Mouse (Mus musculus) ovary, adult 18-20 months (tissue): ENCODE measurements around the gene Gclc.
A peak's percentile ranks its signal among the peaks of the same experiment; 100 is the strongest.

Experiments used
- DNase-seq: peaks from one replicate; pipeline ENCODE4 v3.0.0; 2022; ENCODE audit warnings: low spot score, mixed read lengths

The Gclc gene

DNA sequence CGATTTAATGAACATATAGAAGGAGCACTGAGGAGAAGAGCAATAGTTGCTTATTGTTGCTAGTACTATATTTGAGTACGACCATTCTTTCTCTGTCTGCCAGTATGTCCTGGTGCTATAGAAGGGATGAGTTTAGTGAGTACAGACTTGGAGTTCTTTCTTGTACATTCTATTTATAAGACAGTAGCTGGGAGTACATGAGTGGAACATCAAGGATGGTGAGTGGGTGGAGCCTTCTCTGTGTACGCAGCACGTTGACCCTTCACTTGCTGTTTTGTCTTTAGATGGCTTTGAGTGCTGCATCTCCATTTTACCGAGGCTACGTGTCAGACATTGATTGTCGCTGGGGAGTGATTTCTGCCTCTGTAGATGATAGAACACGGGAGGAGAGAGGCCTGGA, 31.1 kb downstream of the Gclc start:
- no peak for DNase-seq

DNA sequence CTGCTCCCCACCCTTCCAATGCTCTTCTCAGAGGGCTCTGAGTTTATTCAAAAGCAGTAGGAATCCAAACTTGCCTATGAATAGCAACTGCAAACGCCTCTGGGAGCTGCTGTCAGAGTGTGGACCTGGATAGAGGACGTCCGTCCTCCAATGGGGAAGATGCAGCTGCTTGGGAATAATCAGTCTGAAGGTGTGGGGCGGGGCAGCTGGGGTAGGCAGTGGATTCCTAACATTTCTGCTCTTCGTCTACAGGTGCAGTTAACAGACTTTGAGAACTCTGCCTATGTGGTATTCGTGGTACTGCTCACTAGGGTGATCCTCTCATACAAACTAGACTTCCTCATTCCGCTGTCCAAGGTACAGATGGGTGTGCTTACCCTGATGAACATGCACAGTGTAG, 33.6 kb downstream of the Gclc start:
- DNase-seq = no peak

DNA sequence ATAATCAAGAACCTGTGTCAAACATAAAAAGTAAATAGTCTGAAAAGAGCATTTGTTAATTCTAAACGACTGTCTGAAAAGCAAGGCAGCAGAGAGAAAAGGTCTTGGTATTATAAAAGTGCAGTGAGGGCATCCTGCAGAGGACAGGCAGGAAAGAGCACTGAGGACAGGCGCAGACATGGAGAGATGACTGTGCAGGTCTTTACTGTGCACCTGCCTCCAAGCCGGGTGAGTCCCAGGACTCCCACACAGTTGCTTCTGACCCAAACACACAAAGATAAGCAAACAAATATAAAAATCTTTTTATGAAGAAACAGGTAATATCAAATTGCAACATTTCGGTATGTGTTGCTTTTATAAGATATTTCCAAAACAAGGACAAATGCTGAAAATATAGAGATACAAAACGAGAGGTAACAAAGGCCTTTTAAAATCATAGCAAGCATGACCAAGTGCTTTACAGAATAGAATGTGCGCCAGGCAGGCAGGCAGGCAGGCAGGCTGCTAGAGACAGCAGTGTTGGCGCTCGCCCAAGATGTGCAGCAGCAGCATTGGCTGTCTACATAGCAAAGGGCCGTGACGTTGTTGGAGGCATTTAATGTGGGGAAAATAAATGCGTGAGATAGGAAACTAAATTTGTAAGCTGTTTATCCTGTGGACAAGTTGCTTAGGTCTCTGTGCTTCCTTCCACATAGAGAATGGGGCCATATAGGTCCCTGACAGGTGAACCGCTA, 35.4 kb downstream of the Gclc start:
- no peak for DNase-seq

DNA sequence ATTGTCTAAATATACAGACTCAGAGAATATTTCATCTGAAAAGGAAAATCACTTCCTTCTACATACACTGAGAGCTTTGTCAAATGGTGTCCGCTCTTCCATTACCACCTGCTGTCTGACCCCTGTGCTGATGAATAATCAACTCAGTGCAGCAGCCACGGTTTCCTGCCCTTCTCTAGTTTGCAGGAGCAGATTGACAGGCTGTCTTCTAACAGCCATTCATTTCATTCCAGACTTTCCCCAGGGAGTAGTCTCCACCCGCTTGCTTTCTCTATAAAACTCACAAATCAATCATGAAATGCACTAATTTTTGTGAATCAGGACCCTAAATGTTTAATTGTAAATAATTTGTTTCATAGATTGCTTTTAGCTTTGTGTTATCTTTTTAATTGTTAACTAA, 39.5 kb downstream of the Gclc start:
- DNase-seq = no peak

DNA sequence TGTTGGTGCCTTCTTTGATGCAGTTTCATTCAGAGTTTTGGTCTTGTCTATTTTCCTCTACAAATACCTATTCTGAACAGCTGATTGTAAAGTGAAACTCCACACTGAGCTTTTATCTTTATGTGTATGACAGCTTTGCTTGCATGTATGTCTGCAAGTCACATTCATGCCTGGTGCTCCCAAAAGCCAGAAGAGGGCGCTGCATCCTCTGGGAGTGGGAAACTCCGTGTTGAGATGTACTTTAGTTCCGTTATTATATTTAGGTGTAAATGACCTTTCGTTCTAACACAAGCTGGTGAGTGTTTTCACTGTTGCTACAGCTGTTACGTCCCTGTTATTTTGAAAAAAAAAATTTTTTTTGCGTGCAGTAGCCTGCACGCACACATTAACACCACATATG, 48.1 kb downstream of the Gclc start:
- DNase-seq = no peak

DNA sequence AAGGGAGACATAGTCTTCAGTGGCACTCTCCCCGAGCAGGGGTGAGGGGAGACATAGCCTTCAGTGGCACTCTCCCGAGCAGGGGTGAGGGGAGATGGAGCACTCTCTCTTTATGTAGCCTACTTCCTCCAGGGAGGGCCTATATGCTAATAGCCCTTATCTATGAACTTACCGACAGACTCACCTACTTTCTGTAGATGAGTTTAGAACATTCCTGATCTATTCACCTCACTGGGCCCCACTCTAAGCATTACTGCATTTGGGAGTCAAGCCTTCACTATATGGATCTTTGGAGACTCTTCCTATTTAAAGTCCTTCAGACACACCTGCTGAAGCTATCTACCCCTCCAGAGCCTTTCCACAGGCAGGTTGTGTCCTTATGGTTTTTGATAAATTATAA, 52.1 kb downstream of the Gclc start:
- DNase-seq = no peak

DNA sequence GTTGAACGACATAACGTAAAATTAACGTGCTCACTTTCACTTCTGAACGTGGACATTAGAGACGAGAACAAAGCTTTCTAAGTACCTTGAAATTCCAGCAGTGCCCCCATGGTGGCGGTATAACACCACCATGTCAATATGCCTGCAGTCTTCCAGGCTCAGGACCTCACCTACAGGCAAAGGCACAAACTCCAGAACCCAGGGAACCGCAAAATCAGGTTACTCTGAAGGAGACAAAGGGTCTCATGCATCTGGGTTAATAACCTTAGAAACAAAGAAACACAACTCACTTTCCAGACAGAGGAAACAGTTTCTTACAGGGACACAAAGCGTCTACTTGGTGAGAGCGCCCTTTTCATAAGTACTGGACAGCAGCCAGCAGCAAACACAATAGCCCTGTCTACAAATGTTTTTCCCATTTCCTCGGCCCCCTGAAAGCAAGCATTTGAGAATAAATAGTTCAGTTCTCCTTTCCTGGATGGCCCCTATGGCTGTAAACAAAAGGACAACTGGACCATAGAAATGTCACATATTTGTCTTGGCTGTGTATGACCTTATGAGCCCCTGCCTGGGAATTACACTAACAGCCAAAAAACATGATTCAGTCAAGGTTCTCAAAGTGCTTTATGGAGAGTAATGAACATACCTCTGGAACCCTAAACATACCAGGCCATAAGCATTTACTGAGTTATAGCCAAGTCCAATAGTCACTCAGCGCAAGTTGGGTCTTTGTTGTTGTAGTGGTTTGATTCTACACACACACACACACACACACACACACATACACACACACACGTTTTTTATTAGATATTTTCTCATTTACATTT, 52.7 kb downstream of the Gclc start:
- DNase-seq = peak; percentile 64

DNA sequence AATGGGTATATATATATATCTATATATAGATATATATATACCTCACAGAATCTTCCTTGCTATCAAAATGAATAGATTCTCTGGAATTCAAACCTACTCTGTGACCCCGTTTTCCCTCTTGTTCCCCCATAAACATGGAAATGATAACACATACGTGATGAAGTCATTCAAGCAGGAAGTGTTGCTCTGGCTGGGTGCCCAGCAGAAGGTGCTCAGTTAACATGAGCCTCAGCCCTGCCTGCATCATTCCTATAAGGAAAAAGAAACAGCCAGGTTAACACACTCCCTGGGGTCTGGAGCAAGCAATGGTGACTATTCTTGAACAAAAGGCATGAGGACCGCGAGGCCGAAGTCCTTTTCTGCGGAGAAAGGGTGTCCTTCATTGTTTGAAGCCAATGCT, 54.1 kb downstream of the Gclc start:
- no peak for DNase-seq

DNA sequence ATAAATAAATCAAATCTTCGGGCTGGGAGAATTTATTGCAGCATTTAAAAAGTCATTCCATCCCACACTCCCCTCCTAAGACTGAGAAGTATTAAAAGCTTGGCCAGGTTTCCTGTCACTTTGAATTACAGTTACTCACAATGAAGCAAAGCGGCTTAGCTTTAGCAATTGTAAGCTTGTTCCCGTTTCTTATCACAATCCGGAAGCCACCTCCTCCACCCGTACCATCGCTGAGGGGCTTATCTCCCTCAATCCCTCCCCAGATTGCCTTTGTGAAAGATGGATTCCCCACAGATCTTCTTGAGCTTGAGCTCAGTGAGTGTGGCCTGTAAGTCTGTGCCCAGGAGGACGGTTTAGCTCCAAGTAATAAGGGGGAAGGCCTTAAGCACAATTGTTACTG, 64.5 kb downstream of the Gclc start:
- no peak for DNase-seq

DNA sequence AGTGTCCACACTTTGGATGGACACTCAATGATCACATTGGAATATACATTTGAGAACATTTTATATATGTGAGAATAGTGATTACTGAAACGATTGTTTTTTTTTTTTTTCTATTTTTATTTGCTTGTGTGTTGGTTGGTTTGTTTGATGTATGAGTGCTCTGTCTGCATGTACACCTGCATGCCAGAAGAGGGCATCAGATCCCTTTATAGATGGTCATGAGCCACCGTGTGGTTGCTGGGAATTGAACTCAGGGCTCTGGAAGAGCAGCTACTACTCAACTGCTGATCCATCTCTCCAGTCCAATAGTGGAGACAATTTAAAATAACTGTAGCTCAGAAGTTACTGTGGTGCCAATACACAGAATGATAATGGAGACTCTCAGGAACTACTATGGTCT, 65.0 kb downstream of the Gclc start:
- DNase-seq = no peak

DNA sequence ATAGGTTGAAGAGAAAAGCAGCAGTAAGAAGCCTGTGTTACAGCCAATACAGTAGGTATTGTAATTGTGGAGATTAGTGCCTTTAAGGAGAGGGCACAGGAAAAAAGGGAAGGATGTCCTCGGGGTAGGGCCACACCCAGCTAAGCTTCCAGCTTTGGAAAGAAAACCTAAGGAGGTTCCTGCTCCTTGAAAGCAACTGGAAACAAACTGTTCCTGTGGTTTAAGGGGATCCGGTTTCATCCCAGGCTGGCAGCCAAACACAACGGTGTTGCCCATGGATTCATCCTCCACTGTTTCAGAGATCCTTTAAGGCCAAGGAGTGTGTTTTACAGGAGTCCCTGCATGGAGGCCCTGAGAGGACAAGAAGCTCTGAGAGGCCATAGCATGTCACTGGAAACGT, 66.5 kb downstream of the Gclc start:
- no peak for DNase-seq

DNA sequence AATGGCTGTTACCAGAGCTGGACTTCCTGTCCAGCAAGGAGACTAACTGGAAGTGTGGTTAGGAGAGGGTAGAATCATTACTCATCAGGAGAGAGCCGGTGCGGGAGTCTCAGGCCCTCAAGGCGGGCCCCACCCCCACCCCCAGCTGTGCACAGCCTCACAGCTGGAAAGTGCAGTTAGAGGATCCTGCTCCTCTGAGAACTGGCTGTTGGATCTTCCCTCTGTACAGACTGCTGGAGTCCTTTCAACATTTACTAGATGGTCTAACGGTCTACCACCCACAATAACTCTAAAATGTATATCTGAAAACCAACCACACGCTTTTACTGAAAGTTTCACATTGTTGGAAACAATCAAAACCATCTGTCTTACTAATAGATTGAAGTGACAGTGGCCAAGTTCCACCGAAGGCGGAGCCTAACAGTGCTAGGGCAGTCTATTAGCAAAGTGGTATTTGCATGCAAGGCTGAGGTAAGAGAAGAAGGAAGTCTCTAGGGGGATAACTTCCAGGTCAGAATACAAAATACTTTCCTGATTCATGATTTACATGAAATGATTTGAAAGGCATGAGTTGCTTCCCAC, 71.1 kb downstream of the Gclc start:
- DNase-seq = no peak

DNA sequence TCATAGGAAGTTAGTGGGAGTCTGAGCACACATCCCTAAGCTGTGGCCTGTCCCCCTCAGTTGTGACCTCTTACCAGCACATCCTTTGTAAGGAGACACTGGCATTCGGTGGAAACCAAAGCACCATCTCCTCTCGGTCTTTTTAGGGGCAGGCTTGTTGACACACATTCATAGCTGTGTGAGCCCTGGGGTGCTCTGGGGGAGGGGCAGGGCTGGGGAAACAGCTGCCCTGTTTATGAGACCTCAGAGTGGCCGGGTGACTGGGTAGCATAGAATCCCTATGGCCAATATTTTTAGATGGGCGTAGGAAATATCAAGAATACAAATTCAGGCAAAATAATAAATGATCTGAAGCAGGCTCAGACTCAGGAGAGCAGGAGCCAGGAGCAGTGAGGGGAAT, 71.9 kb downstream of the Gclc start:
- no peak for DNase-seq

DNA sequence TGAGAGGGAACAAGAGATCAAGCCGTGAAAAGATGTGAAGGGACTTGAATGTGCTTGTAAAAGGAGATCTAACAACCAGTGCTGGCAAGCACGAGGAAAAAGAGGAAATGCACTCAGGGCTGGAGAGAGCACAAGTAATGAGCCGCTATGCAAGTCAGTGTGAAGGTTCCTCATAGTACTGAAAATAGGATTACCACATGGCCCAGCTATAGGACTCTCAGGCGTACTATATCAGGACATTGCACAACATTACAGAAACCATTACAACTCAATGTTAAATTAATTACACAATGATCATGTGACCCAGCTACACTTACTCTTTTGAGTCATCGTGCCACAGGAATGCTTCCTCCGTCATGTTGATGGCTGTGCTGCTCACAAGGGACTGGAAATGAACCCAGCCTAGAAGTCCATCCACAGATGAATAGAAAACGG, 74.2 kb downstream of the Gclc start:
- DNase-seq = no peak

DNA sequence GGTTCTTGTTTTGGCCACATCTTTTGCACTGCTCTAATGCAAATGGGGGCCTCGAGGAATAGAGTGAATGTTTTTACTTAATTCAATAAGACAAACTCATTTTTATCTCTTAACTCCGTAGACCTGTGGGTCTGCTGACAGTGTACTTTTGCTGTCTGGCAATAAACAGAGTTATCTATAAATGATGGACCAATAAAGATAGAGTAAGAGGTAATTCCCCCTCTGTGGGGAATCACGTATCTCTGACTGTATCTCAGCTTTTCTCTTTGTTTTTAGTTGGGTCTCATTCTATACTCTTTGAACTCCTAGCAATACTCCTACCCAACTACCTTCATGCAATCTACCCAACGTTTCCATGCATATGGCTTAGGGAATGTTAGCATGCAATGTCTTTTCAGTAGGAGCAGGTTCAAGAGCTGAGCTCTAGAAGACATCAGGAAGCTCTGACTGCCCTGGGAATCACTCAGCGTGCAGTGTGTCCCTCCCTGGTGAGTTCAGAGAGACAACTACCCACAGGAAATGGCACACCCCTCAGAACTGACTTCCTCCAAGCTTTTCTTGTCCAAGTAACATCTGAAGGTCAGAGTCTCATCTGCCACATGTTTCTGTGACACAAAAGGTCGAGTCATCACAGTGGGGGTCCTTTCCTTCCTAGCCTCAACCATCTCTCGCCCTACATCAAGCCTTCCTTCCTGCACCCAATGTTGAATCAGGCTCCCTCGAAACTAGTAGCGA, 80.1 kb downstream of the Gclc start:
- no peak for DNase-seq

DNA sequence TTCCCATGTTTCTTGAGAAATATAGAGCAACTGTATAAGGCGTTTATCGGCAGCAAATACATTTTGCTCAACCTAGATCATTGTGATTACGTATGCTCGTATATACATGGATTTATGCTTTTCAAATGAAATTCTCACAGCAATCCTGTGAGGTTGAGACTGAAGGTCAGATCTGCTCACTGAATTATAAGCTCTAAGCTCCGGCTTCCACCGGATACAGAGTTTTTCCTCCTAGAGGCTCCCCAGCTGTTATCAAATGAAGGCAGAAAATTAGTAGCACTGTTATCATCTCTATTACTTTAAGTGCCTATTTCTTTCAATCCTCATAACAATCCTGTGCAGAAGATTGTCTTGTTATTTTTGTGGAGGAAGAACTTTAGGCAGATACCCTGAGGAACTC, 80.8 kb downstream of the Gclc start:
- DNase-seq = no peak

DNA sequence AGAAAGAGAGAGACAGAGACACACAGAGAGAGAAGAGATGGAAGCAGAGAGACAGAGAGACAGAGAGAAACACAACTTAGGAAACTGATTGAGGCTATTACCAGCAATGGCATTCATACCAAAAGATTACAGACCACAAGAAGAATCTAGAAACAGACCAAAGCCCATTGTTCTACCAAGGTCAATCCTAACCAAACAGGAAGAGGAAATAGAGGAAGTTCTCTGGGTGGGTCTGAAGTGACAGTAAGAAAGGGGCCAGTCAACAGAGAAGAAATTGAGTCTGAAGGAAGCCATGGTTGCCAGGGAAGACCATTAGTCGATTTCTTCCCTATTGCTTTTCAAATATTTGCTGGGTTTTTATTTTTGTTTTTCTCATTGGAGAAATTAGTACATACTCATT, 81.4 kb downstream of the Gclc start:
- no peak for DNase-seq

DNA sequence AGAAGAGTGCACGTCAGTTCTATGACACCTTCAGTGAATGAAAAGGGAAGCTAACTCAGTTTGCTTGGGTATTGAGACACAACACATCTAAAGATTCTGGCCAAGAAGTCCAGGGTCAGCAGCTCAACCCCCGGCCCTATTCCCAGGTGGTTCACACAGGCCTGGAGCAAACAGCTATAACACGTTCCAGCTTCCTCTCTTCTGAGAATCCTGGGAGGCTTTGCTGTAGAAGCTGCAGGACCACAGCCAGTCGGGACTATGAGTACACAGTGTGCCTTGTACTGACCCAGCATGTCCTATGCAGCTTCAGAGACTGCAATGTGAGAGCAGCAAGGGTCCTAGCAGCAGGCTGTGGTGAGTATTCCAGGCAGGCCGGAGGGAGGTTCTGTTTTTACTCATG, 84.3 kb downstream of the Gclc start:
- no peak for DNase-seq
